Mouse (Mus musculus): ENCODE results near the gene Ppp4c. TPM values are rescaled to one million over a fixed set of nuclear protein-coding genes. Genes with fewer than 3 reads are reported as not detected.

Gene Ppp4c
- polyA plus RNA-seq, 1 experiment = 189 TPM

- no peaks in the 10 kb centered on the region for H3K79me3 ChIP-seq (ENCODE audit: low read depth)
- no peaks in the 10 kb centered on the region for H3K79me2 ChIP-seq (ENCODE audit: control insufficient read depth, insufficient read depth)
- H3K27me3 ChIP-seq (ENCODE audit: control insufficient read depth, insufficient read depth, insufficient read length) = no peaks in the 10 kb centered on the region
- no peak for TF ChIP-seq MAX (IDR thresholded peaks at IDR 0.05)
- TF ChIP-seq FOSL1 (IDR thresholded peaks at IDR 0.05; ENCODE audit: insufficient read depth, low read length, poor library complexity, severe bottlenecking) = no peak
- no peak for TF ChIP-seq MYOD1 (IDR thresholded peaks at IDR 0.05; ENCODE audit: control insufficient read depth, insufficient read length, low read depth)
- TF ChIP-seq MYOG (IDR thresholded peaks at IDR 0.05; ENCODE audit: control insufficient read depth, extremely low read depth, insufficient read length) = no peak
- no peak for TF ChIP-seq CEBPB (IDR thresholded peaks at IDR 0.05; ENCODE audit: low read depth)
- TF ChIP-seq USF1 (IDR thresholded peaks at IDR 0.05; ENCODE audit: low read depth) = no peak
- TF ChIP-seq CTCF (IDR thresholded peaks at IDR 0.05; ENCODE audit: control insufficient read depth, insufficient read depth, insufficient read length) = no peak
- H3K4me3 ChIP-seq (ENCODE audit: insufficient read depth, poor library complexity, severe bottlenecking) = no peak overlapping the region
- no peak overlapping the region for H3ac ChIP-seq (ENCODE audit: control insufficient read depth, insufficient read length, low read depth)
- H3K36me3 ChIP-seq (ENCODE audit: control insufficient read depth, insufficient read depth) = peaks cover 5% of the 10 kb centered on the region
Observed at GRCm38 (mm10) chr7:126778147-126778546, 14.1 kb downstream of the Ppp4c start.

- Histone ChIP-seq H3K36me3 (ENCODE audit: control insufficient read depth, insufficient read depth) (peaks cover 5% of the 10 kb centered on the region), H3K27me3 (ENCODE audit: control insufficient read depth, insufficient read depth, insufficient read length) (no peaks in the 10 kb centered on the region), H3K79me2 (ENCODE audit: control insufficient read depth, insufficient read depth) (no peaks in the 10 kb centered on the region), H3K4me3 (ENCODE audit: insufficient read depth, poor library complexity, severe bottlenecking) (no peak overlapping the region), H3K79me3 (ENCODE audit: low read depth) (no peaks in the 10 kb centered on the region), H3ac (ENCODE audit: control insufficient read depth, insufficient read length, low read depth) (no peak overlapping the region)
- TF ChIP-seq CTCF (IDR thresholded peaks at IDR 0.05; ENCODE audit: control insufficient read depth, insufficient read depth, insufficient read length) = no peak
- TF ChIP-seq USF1 (IDR thresholded peaks at IDR 0.05; ENCODE audit: low read depth) = no peak
- TF ChIP-seq MYOG (IDR thresholded peaks at IDR 0.05; ENCODE audit: control insufficient read depth, extremely low read depth, insufficient read length) = no peak
- TF ChIP-seq MAX (IDR thresholded peaks at IDR 0.05) = no peak
- no peak for TF ChIP-seq CEBPB (IDR thresholded peaks at IDR 0.05; ENCODE audit: low read depth)
- no peak for TF ChIP-seq FOSL1 (IDR thresholded peaks at IDR 0.05; ENCODE audit: insufficient read depth, low read length, poor library complexity, severe bottlenecking)
- no peak for TF ChIP-seq MYOD1 (IDR thresholded peaks at IDR 0.05; ENCODE audit: control insufficient read depth, insufficient read length, low read depth)
Observed at GRCm38 (mm10) chr7:126777476-126777875, 14.8 kb downstream of the Ppp4c start.

GRCm38 (mm10) chr7:126776598-126777057 lies 15.7 kb downstream of the Ppp4c start, which contains the start of gene Ypel3:
Gene Ypel3 (plus strand): TSS chr7:126776955.
- TF ChIP-seq MAX (IDR thresholded peaks at IDR 0.05) (no peak), USF1 (IDR thresholded peaks at IDR 0.05; ENCODE audit: low read depth) (no peak), CTCF (IDR thresholded peaks at IDR 0.05; ENCODE audit: control insufficient read depth, insufficient read depth, insufficient read length) (no peak), MYOD1 (IDR thresholded peaks at IDR 0.05; ENCODE audit: control insufficient read depth, insufficient read length, low read depth) (no peak), CEBPB (IDR thresholded peaks at IDR 0.05; ENCODE audit: low read depth) (no peak), FOSL1 (IDR thresholded peaks at IDR 0.05; ENCODE audit: insufficient read depth, low read length, poor library complexity, severe bottlenecking) (no peak), MYOG (IDR thresholded peaks at IDR 0.05; ENCODE audit: control insufficient read depth, extremely low read depth, insufficient read length) (no peak)
- peak within 1 kb of the TSS; percentile 11 for H3K4me3 ChIP-seq (ENCODE audit: insufficient read depth, poor library complexity, severe bottlenecking)
- peaks cover 5% of the 10 kb centered on the region for H3K36me3 ChIP-seq (ENCODE audit: control insufficient read depth, insufficient read depth)
- H3K79me2 ChIP-seq (ENCODE audit: control insufficient read depth, insufficient read depth) = no peaks in the 10 kb centered on the region
- H3ac ChIP-seq (ENCODE audit: control insufficient read depth, insufficient read length, low read depth) = peak within 1 kb of the TSS; percentile 34
- no peaks in the 10 kb centered on the region for H3K79me3 ChIP-seq (ENCODE audit: low read depth)
- no peaks in the 10 kb centered on the region for H3K27me3 ChIP-seq (ENCODE audit: control insufficient read depth, insufficient read depth, insufficient read length)

- Histone ChIP-seq H3K4me3 (ENCODE audit: insufficient read depth, poor library complexity, severe bottlenecking) (no peak overlapping the region), H3K27me3 (ENCODE audit: control insufficient read depth, insufficient read depth, insufficient read length) (no peaks in the 10 kb centered on the region), H3K79me3 (ENCODE audit: low read depth) (no peaks in the 10 kb centered on the region), H3K79me2 (ENCODE audit: control insufficient read depth, insufficient read depth) (no peaks in the 10 kb centered on the region), H3K36me3 (ENCODE audit: control insufficient read depth, insufficient read depth) (peaks cover 5% of the 10 kb centered on the region), H3ac (ENCODE audit: control insufficient read depth, insufficient read length, low read depth) (no peak overlapping the region)
- TF ChIP-seq CTCF (IDR thresholded peaks at IDR 0.05; ENCODE audit: control insufficient read depth, insufficient read depth, insufficient read length) (no peak), MYOG (IDR thresholded peaks at IDR 0.05; ENCODE audit: control insufficient read depth, extremely low read depth, insufficient read length) (no peak), USF1 (IDR thresholded peaks at IDR 0.05; ENCODE audit: low read depth) (no peak), FOSL1 (IDR thresholded peaks at IDR 0.05; ENCODE audit: insufficient read depth, low read length, poor library complexity, severe bottlenecking) (no peak), CEBPB (IDR thresholded peaks at IDR 0.05; ENCODE audit: low read depth) (no peak), MYOD1 (IDR thresholded peaks at IDR 0.05; ENCODE audit: control insufficient read depth, insufficient read length, low read depth) (no peak), MAX (IDR thresholded peaks at IDR 0.05) (no peak)
Observed at GRCm38 (mm10) chr7:126775978-126776234, 16.4 kb downstream of the Ppp4c start.

- TF ChIP-seq USF1 (IDR thresholded peaks at IDR 0.05; ENCODE audit: low read depth) = no peak
- TF ChIP-seq MAX (IDR thresholded peaks at IDR 0.05) = no peak
- Histone ChIP-seq H3K79me2 (ENCODE audit: control insufficient read depth, insufficient read depth) (no peaks in the 10 kb centered on the region), H3K4me3 (ENCODE audit: insufficient read depth, poor library complexity, severe bottlenecking) (no peak overlapping the region)
Observed at GRCm38 (mm10) chr7:126775185-126775977, 16.9 kb downstream of the Ppp4c start.

GRCm38 (mm10) chr7:126774463-126774862 lies 17.8 kb downstream of the Ppp4c start:
- Histone ChIP-seq H3K4me3 (ENCODE audit: insufficient read depth, poor library complexity, severe bottlenecking) (no peak overlapping the region), H3K27me3 (ENCODE audit: control insufficient read depth, insufficient read depth, insufficient read length) (no peaks in the 10 kb centered on the region), H3K36me3 (ENCODE audit: control insufficient read depth, insufficient read depth) (peaks cover 5% of the 10 kb centered on the region), H3K79me2 (ENCODE audit: control insufficient read depth, insufficient read depth) (no peaks in the 10 kb centered on the region), H3K79me3 (ENCODE audit: low read depth) (no peaks in the 10 kb centered on the region), H3ac (ENCODE audit: control insufficient read depth, insufficient read length, low read depth) (no peak overlapping the region)
- TF ChIP-seq MAX (IDR thresholded peaks at IDR 0.05) (no peak), USF1 (IDR thresholded peaks at IDR 0.05; ENCODE audit: low read depth) (no peak), CEBPB (IDR thresholded peaks at IDR 0.05; ENCODE audit: low read depth) (no peak), MYOG (IDR thresholded peaks at IDR 0.05; ENCODE audit: control insufficient read depth, extremely low read depth, insufficient read length) (no peak), MYOD1 (IDR thresholded peaks at IDR 0.05; ENCODE audit: control insufficient read depth, insufficient read length, low read depth) (no peak)

More at GRCm38 (mm10) chr7:126775185-126775977, 16.9 kb downstream of the Ppp4c start:
- Histone ChIP-seq H3ac (ENCODE audit: control insufficient read depth, insufficient read length, low read depth) (no peak overlapping the region), H3K27me3 (ENCODE audit: control insufficient read depth, insufficient read depth, insufficient read length) (no peaks in the 10 kb centered on the region), H3K79me3 (ENCODE audit: low read depth) (no peaks in the 10 kb centered on the region), H3K36me3 (ENCODE audit: control insufficient read depth, insufficient read depth) (peaks cover 5% of the 10 kb centered on the region)

Data from C2C12 (cell line).